Mouse (Mus musculus) heart, adult 9 months (tissue): ENCODE measurements around the gene Odf3.

Experiments used
- DNase-seq, 2 experiments: peaks; one replicate each; pipeline ENCODE4 v3.0.0; 2022; ENCODE audit warnings: low spot score in 2 of 2

Odf3 gene

DNA sequence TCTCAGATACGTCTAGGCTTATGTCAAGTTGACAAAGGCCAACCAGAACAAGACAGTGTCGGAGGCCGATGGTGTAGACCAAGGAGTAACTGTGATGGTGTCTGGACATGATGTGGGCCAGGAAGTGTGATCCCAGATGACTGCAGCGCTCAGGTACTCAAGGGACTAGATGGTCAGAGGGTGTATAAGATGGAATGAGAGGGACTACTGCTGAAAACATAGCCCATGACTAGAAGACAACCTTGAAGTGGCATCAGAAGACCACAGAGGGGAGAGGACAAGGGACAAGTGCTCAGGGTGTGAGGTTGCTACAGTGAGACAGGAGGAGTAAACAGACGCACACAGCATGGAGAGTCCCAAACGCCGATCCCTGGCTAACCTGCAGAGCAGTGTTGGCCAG is 3.8 kb upstream of the Odf3 start:
- DNase-seq, result no peak

DNA sequence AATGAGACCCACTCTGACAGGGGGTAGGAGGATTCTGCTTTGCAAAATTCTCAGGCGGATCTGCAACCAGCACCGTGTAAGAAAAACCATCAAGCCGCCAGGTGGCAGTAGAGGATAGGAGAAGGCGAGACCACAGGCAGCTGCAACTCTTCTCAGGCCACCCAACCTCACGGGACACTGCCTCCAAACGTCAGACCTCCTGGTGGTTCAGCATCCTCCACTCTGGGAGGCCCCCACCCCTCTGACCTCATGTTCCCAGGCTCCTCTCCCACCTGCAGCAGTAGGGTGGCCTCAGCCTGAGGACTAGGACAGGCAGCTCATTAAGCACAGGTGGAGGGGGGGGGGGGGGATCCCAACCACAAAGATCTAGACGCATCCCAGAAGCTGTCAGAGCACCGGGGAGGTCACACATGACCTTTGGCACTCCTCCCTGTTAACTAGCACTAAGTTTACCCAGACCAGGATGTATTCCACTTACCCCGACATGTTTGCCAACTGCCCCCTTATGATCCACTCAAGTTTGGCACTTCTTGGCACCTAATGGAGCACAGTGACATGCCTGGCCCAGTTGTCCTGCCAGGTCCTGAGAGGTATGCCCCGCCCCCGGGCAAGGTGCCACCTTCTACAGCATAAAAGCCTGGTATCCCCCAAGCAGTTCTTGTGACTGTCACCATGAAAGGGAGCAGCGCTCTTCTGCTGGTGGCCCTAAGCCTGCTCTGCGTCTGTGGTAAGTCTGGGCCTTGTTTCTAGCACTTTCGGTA is 2.5 kb upstream of the Odf3 start, which contains the start of gene Scgb1c1:
Scgb1c1 (plus strand) TSS at position 643 of the 761 bp plus-strand sequence.
- DNase-seq, result peak; percentile 74 to 86

DNA sequence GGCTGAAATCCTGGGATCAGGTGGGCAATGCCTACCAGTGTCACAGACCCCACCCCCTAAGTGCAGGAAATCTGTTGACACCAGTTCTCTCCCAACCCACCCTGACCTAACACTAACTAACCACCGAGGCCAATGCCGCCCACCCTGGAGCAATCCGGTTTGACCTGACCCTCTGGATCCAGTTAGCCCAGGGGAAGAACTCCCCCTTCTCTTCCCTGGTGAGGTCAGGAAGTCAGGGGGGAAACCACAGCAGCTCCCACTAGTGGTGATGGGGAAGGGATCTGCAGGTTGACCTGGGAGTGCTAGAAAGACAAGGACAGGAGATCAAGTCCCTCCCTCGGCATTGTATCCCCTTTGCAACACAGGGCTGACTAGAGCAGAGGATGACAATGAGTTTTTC is 1.9 kb upstream of the Odf3 start:
- no peak for DNase-seq

DNA sequence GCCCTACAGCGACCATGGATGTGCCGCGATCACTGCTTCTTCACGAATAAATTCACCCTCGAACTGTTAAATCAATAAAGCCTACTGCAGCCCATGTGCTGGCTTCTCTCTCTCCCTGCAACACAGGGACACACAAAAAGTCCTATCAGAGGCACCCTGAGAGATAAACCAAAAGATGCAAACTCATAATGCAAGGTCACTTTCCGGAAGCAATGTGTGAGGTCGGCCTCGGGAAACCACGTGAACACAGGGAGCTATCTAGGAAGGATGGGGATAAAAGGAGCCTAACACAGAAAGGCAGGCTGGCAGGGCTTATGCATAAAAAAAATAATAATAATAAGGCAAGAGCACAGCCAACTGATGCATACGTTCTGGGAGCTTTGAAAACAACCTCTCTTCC is 929 bp upstream of the Odf3 start:
- DNase-seq, result no peak

DNA sequence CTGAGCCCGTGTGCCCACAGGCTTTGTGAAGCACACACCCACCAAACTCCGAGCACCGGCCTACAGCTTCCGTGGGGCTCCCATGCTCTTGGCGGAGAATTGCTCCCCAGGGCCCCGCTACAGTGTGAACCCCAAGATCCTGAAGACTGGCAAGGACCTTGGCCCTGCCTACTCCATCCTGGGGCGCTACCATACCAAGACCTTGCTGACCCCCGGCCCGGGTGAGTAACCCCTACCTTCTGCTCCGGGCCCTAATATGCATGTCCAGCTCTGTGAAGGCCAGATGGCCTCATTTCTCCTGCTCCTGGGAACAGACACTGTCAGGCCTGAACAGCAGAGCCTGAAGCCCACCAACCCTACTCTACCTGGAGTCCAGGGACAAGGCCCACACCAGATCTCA is 986 bp downstream of the Odf3 start:
- DNase-seq, result no peak

DNA sequence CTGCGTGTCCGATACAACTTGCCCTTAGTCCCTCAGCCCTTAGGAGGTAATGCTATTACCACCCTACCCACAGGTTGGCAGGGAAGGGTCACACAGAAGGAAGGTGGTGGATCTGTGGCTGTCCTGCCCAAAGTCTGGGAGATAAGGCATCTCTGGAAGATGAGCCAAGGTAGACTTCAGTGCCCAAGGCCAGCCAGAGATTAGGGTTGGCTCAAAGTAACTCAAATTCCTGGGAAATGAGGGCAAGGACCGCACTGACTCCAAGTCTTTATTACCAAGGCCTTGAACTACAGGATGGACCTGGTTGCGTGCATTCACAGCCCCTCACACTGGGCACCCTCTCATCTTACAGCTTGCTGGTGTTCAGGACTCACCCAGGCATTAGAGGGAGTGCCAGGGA is 4.3 kb downstream of the Odf3 start:
- DNase-seq, result no peak

DNA sequence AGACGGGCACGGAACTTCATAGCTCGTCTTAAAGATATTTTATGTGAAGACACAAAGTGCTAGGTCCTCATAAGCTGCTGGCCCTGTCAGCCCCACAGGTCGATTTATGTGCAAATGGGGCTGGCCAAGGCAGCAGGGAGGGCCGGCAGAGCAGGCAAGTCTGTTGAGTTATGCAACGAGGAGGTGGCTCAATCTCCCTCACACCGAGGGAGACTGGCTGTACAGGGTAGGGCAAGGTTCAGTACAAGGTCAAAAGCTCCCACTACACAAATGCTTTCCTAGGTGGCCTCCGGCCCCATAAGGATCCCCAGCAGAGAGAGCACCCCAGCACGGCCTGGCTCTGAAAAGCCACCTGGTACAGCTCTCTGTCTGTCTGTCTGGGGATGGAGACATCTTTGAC is 5.8 kb downstream of the Odf3 start:
- no peak for DNase-seq

DNA sequence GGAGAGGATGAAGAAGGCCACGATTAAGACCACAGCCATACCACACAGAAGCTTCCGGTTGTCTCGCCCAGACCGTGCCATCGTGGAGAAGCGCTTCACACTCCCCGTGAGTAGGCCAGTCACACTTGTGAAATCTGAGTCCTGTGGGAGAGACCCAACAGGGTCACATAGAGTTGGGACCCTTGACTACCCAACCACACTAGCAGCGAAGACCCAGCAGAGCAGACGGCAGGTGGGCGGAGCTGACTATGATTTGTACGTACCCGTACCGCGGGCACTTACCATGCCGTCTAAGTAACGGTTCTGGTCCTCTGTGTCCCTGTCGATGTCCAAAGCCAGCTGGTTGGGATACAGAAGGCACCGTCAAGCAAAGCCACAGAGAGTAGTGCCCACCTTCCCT is 6.9 kb downstream of the Odf3 start:
- no peak for DNase-seq

DNA sequence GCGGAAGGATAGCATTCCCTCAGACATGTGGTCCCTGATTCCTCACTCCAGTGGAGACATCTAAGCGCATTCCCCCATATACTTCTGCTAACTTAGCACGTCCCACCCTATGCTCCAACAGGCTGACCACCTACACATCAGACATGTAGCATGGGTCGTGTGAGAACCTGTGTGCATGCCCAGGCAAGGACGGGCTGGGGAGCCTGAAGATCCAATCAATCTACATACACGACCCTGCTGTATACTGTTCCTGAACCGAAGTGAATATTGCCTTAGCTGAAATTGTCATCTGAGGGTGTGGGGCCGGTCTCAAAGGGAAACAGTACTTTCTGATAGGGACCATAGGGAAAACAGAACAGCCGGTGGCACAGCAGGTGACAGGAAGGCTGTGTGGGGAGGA is 7.6 kb downstream of the Odf3 start:
- DNase-seq, result no peak

DNA sequence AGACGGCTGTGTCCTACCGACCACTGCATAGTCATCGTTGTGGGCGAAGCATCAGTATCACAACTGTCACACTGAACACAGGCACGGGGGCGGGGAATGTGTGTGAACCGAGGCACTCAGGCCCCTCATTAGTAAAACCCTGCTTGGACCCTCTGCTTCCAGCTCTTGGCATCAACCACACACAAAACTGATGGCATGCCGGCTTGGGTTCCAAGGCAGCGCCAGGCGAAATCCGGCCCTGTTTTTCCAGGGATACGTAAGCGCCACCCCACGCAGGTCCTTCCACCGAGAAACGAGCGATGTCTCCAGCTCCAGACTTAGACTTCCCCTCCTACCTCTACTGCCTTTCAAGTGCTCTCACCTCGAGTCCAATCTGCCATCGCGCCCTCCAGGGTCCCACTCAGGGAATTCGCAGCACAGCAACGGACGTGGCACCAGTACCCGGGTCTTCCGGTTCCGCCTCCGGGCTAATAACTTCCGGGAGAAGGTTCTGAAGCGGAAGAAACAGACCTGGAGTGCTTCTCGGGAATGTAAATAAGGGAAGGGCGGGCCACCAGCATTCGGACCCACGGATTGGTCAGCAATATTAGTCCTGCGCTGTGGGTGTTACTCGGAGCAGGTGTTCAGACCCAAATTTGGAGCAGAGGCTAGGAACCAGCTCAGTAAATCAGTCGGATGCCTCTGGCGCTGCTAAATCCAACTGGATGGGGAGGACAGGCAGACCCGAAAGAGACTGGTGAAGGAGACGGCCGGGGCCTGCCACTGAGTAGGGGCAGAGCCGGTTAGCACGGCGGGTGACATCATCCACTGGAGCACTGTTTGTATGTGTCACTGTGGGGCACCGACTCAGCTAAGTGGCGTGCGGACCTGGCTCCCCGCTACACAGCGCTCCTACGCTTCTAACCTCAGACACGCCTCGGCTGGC is 8.5 kb downstream of the Odf3 start, which contains the start of gene Gm45785:
Gm45785 (minus strand) TSS at position 472 of the 925 bp plus-strand sequence.
- peak; percentile 90 to 93 for DNase-seq

DNA sequence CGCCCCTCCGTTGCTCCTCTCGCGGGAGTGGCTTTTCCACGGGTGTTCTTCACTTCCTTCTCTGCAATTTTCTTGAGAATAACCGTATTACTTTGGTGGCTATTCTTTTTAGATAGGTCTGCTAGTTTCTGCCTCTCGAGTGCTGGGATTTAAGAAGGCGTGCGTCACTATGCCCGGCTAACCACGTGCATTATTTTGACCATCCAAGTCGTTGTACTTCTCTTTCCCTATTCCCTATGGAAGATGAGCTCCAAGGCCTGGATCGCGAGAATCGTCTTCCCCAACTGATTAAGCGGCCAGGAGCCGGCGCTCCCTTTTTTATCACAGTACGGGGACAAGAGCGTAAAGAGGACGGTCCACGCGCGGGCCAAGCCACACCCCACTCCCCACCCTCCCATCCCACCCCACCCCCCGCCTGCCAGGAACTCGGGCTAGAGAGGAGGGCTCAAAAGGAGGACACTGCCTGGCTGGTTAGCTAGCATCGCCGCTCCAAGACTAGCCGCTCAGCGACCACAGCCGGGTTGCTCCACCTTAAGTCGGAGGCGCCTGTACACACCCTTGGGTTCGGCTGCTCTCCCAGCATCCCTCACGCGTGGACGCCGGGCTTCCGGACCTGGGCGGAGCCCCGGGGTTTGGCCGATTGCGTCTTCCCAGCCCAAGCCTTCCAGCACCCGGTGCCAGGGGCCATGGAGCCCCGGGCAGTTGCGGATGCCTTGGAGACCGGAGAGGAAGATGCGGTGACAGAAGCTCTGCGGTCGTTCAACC is 9.4 kb downstream of the Odf3 start, which contains the start of gene Ric8a:
Ric8a (plus strand) TSS at position 173 of the 765 bp plus-strand sequence.
- DNase-seq, result peak; percentile 93 to 94

DNA sequence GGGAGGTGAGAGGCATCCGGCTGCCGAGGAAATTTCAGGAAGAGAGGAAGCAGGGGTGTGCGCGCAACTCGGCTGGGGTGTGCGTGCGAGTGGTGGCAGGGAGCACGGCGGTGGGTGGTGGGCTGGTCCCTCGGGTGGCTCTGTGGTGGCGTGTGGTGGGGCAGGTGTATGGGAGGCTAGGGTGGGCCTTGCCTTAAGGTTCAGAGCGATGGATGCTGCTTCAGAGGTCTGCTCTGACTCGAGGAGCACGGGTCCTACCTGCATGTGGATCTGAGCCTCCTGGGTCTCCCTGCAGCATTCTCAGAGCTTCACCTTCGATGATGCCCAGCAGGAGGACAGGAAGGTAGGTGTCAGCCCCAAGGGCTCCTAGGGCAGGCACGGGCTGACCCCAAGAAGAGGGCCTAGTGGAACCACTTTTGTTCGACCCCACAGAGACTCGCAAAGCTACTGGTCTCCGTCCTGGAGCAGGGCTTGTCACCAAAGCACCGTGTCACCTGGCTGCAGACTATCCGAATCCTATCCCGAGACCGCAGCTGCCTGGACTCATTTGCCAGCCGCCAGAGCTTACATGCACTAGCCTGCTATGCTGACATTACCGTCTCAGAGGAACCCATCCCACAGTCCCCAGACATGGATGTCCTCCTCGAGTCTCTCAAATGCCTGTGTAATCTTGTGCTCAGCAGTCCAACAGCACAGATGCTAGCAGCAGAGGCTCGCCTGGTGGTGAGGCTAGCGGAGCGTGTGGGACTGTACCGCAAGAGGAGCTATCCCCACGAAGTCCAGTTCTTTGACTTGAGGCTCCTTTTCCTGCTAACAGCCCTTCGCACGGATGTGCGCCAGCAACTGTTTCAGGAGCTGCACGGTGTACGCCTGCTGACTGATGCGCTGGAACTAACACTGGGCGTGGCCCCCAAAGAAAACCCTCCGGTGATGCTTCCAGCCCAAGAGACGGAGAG is 10.2 kb downstream of the Odf3 start, which contains the start of gene Bet1l:
Bet1l (minus strand) TSS at position 28 of the 956 bp plus-strand sequence.
- DNase-seq, result no peak

DNA sequence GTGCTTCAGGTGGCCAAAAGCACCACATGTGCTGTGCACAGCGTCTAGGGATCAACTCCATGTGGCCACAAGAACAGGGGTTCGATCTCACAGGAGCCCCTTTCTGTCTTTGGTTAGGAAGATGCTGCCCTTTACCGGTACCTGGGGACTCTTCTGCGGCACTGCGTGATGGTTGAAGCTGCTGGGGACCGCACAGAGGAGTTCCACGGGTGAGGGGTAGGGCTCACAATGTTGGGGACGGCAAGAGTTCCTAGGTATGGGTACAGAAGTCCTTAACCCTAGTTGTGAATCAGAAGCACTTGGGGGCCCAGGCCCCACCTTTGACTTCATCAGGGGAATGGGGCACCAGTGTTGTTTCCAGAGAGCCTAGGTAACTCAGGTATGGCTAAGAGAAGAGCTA is 11.1 kb downstream of the Odf3 start:
- no peak for DNase-seq

DNA sequence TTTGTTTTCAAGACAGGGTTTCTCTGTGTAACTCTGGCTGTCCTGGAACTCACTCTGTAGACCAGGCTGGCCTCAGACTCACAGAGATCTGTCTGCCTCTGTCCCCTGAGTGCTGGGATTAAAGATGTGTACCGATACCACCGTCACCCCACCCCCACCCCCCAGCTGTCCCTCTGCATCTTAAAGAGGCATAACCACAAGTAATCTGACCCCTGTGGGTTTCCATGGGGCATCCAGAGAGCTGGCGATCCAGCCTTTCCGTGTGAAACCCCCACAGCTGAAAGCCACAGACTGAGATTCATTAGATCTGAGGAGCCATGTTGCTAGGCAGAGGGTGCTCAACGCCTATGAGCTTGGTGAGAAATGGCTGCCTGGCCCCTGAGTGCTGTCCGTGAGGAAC is 12.4 kb downstream of the Odf3 start:
- no peak for DNase-seq

DNA sequence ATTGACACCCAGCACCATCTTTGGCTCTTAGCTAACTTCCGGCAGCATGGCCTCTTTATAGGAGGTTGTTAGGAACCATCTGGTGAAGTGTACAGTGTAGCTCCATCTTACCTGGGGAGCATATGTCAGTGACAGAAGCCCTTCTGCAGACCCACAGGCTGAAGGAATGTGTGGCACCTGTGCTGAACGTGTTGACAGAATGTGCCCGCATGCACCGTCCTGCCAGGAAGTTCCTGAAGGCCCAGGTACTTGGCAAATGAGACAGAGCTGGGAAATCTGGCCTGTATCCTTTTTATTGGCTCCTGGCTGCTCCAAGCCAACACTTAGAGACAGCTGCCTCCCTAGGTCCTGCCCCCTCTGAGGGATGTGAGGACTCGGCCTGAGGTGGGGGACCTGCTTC is 13.1 kb downstream of the Odf3 start:
- no peak for DNase-seq

DNA sequence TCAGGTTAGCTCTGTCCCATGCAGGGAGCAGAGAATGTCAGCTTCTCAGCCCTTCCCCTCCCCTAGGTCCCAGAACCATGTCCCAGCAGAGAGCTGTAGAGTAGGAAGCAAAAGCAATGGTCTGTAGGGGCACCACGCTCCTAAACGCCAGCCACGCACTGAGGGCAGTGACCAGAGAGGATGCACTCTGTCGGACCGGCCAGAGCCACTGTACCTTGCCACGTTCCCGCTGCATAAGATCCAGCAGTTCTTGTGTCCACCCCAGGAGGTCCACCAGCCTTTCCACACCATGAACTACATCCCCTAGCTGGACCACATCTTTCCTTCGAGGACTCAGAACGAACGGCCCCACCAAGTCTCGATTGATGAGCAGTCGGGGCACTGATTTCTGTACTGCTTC is 17.2 kb downstream of the Odf3 start:
- no peak for DNase-seq

DNA sequence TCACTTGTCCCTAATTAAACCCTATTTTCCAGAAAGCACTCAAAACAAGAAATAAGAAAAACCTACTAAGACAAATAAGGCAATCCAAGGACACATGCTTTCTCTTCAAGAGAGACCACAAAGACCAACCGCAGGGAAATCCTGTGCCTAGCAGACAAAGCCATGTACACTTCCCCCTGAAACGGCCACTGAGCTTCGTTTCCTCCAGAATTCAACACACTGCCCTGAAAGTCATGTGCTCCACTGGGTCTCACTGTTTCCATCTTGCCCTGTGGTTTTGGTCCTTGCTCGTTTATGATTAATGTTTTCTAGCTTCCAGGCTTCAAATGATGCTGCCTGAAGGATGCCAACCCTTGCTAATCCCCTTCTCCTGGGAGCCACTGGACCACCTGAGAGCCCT is 26.6 kb downstream of the Odf3 start:
- DNase-seq, result no peak

DNA sequence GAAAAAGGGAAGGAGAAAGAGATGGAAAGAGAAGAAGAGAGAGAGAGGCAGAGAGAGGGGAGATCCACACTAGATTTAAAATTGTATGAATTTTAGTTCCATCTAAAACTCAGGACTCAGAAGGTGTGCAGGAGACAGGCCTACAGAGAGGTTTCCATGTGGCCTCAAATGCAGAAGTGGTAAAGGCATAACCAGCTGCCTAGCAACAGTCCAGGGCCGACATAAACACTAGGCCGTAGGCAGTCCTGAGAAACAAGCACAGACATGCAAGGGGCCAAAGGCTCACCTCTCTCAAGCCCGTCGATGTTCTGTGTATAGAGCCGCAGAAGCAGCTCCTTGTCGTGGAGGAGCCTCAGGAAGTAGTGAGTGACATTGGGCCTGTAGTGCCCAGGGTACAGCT is 29.8 kb downstream of the Odf3 start:
- no peak for DNase-seq

DNA sequence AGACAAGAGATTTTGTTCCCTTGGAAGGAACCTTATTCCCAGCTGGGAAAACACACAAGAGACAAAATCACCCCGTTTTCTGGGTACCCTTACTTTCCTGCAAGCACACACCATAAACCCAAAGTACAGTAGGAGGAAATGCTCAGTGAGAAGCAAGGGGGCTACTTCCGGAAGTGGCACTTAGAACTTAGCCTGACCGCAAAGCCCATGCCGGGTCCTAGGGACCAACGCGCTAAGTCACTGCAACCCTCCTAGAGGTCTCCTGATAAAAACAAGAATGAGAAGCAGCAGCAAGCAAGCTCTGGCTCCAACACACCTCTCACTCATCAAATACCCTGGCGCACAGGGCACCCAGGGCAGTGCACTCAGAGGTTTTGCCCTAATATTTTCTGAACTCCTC is 31.8 kb downstream of the Odf3 start:
- no peak for DNase-seq

DNA sequence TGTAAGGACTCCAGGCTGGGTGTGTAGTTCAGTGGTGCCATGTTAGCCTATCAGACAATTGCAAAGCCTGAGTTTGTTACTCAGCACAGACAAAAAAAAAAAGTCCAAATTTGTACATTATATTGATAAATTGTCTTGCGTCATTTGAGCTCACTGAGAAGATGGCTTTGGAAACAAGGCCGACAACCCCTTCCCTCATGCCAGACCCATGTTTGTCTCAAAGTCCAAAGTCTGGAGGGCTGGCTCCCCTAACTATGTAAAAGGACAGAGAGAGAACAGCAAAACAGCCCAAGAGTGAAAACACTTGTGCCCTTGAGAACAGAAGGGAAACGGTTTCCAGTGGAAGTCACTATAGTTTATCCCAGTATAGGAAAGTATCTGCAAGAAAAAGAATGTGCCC is 32.8 kb downstream of the Odf3 start:
- DNase-seq, result no peak
